Mouse (Mus musculus): Measurements from ENCODE around the gene Mdc1. TPM values are rescaled to one million over a fixed set of nuclear protein-coding genes. Genes with fewer than 3 reads are reported as not detected.
A peak's percentile ranks its signal among the peaks of the same experiment; 100 is the strongest.

The Mdc1 gene
- total RNA-seq, 2 experiments from 2014 or later, result 12.9 to 13.5 TPM

DNA sequence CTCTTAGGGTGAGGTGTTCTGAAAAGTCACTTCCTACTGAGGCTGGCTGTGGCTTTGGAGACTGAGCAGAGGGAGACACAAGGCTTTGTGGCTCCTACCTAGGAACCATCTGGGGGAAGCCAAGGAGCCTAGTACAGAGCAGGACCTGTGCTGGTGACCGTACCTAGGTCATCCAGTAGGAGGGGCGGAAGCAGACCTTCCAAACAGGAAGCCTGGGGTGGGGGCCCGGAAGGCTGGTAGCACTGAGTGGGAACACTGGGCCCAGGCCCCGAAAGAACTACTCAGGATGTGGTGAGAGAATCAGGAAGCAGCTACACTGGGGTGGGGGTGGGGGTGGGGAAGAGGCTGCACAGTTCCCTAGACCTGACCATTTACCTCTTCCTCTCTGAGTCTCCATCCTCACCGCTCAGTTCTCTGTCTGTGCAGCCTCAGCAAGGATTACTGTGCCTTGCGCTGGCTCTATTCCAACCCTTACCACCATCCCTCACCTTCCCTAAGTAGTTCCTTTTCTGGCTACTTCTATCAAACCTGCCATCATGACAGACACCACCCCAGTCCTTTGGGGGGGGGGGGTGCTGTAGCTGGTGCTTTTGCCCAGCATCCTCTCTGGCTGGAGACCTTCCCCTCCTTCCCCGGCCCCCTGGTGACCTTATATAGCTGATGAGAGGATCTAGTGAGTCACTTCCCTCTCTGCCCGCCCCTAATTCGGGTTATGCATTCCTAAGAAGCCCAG, 29.0 kb downstream of the Mdc1 start:
- intact Hi-C loops (cut with DNase I), result no loop called here
- peak; percentile 70 to 75 for DNase-seq

GRCm38 (mm10) chr17:35870884-35871696, 29.8 kb downstream of the Mdc1 start:
- intact Hi-C loops (cut with DNase I), result no loop called here
- peak; percentile 29 to 56 for DNase-seq

- intact Hi-C loops (cut with DNase I), result loop anchor here (1.0 kb wide), 1 partner anchor 135 kb away; no protein-coding TSS in a partner anchor
- DNase-seq, result peak; percentile 95
These were observed 32.6 kb downstream of the Mdc1 start for GRCm38 (mm10) chr17:35873774-35874519.

DNA sequence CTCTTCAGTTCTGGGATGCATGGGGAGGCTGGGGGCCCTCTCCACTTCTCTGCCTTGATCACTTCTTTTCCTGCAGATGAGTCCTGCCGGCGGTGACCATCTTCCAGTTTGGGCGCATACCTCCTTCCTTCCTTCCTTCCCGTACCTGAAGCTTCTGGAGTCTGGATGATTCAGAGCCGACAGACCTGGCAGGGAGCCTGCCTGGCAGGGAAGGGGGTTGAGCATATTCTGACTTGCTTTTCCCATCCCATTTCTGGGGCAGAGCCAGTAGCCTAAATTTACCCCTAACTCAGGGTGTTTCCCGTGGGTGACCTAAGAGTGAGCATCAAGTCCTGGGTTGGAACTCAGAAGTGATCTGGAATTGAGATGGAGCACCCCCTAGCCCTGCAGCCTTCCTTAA, 33.4 kb downstream of the Mdc1 start:
- no peak for DNase-seq
- intact Hi-C loops (cut with DNase I), result loop anchor here (1.0 to 5.0 kb wide), 2 partner anchors 38 to 39 kb away; partner anchors contain the start of gene Atat1

- DNase-seq, result peak; percentile 95 to 97
- intact Hi-C loops (cut with DNase I), result loop anchor here (5.0 kb wide), 1 partner anchor 33 kb away; the partner anchor contains the start of gene Atat1
These were observed 38.1 kb downstream of the Mdc1 start, which contains the start of gene Dhx16 for GRCm38 (mm10) chr17:35879245-35880057. Gene Dhx16 (plus strand): TSS chr17:35879819.

DNA sequence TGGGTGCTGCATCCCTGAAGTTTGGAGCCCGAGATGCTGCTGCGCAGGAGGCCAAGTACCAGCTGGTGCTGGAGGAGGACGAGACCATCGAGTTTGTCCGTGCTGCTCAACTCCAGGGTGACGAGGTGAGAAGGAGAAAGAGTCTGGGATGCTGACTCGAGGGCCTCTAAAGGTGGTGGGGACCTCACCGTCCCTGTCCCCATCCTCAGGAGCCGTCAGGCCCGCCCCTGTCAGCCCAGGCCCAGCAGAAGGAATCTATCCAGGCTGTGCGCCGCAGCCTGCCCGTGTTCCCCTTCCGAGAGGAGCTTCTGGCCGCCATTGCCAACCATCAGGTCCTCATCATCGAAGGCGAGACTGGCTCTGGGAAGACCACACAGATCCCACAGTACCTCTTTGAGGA, 41.6 kb downstream of the Mdc1 start:
- intact Hi-C loops (cut with DNase I), result no loop called here
- DNase-seq, result no peak

DNA sequence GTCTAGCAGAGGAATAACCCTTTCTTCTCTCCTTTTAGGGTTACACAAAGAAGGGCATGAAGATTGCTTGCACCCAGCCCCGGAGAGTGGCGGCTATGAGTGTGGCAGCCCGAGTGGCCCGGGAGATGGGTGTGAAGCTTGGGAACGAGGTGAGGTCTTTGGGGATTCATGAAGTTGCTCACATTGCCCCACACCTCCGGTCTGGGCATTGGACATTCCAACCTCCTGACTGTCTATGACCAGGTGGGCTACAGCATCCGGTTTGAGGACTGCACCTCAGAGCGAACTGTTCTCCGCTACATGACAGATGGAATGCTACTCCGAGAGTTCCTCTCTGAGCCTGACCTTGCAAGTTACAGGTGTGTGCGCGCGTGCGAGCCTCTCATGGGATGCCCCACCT, 42.5 kb downstream of the Mdc1 start:
- no peak for DNase-seq
- intact Hi-C loops (cut with DNase I), result no loop called here

DNA sequence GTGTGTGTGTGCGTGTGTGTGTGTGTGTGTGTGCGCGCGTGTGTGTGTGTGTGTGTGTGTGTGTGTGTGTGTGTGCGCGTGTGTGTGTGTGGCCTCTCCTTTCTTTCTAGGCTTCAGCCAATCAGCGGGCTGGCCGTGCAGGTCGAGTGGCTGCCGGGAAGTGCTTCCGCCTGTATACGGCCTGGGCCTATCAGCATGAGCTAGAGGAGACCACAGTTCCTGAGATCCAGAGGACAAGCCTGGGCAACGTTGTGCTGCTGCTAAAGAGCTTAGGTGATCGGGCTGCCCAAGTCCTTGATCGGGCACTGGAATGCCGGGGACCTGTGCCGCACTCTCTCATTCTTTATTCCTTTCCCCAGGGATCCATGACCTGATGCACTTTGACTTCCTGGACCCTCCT, 46.4 kb downstream of the Mdc1 start:
- intact Hi-C loops (cut with DNase I), result no loop called here
- no peak for DNase-seq

GRCm38 (mm10) chr17:35896781-35897643, 55.7 kb downstream of the Mdc1 start, which contains the start of gene 2310061I04Rik:
Gene 2310061I04Rik (minus strand): TSS chr17:35897431.
- peak; percentile 96 to 98 for DNase-seq
- intact Hi-C loops (cut with DNase I), result no loop called here

GRCm38 (mm10) chr17:35897644-35898573, 56.6 kb downstream of the Mdc1 start:
- no peak for DNase-seq
- intact Hi-C loops (cut with DNase I), result no loop called here

DNA sequence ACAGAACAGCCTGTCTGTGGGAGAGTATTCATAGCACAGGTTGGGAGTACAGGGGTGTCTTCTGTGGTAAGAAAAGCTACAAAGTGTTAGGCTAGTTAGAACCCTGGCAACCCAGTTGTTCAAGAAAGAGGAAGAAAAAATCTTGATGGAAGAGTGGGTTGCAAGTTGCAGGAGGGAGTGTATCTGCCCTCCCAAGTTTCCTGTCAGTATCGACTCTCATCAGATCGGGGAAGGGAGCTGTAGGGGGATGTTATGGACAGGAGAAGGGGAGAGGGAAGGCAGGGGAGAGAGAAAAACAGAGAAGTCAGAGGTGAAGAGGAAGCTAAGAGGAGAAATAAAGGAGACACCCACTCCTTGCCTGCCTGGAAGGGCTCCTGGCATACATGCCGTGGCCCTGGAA, 59.3 kb downstream of the Mdc1 start:
- intact Hi-C loops (cut with DNase I), result no loop called here
- DNase-seq, result no peak

DNA sequence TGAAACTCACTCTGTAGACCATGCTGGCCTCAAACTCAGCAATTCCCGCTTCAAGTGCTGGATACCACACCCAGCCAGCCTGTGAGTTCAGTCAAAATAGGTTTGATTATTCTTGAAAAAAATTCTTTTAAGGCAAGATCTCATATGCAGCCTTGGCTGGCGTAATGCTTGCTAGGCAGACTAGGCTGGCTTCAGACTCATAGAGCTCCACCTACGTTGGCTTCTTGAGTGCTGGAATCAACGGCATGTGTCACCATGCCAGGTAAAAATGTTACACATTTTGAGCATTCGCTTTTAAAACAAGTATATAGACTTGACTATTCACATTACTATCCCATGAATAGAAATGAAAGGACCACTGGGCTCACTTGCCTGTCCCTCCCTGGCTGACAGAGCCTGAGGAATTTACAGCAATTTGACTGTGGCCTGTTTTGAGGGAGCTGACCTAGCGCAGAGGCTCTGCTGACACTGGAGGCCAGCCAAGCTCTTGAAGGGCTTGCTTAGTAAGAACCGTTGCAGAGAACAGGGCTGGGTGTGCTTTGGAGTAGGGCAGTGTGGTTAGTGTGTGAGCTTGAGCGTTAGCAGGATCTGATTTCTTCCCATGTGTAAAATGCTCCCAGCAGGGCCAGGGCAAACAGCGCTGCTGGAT, 62.2 kb downstream of the Mdc1 start:
- intact Hi-C loops (cut with DNase I), result no loop called here
- peak; percentile 47 to 74 for DNase-seq

DNA sequence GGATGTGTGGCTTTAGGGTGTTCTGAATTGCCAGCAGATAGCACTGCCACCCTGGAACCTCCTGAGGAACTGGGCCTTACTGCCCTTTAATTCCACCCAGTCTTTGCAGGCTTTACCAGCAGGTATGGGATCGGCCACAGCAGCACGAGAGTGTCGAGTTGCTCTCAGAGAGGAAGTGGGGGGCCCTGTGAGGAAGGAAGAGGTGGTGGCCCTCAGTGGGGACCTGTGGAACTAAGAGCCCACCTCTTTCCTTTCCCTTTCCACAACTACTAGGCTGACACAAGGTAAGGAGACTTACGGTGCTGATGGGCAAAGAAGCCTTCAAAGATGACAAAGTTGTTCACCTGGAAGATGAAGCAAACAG, 62.7 kb downstream of the Mdc1 start:
- DNase-seq, result no peak
- intact Hi-C loops (cut with DNase I), result no loop called here

DNA sequence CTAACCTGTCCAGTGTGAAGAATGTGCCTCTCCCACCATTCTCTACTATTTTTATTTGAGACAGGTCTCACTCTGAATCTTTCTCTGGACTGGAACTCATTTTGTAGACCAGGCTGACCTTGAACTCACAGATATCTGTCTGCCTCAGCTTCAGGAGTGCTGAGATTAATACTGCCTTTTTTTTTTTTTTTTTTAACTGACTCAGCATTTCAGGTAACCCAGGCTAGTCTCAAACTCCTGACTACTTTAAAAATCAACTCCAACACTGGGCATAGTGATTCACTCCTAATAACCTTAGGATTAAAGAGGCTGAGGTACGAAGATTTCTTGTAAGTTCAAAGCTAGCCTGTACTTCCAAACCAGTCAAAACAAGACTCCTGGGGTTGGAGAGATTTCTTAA, 64.3 kb downstream of the Mdc1 start:
- intact Hi-C loops (cut with DNase I), result no loop called here
- no peak for DNase-seq

DNA sequence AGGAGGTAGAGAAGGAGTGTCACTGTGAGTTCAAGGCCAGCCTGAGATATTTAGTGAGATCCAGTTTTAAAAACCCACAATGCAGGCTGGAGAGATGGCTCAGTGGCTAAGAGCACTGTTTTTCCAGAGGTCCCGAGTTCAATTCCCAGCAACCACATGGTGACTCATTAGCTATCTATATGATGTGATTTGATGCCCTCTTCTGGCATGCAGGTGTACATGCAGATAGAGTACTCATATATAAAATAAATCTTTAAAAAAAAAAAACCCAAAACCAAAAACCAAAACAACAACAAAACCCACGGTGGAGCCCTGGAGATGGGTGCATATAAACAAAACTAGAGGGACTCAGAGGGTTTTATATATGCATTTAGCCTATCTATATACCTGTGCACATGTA, 66.3 kb downstream of the Mdc1 start:
- intact Hi-C loops (cut with DNase I), result no loop called here

More for the DNA sequence above, 66.3 kb downstream of the Mdc1 start:
- DNase-seq, result no peak
